22 mouse cellular contexts compared by ENCODE assay signal in genomic region chr2:169761726-169762125, GRCm38 (mm10).
DNase-seq lines count a peak whose midpoint lies in the region; ATAC-seq and TF ChIP-seq lines count a peak whose summit lies in the region.
"Had no signal": no experiment of that assay in that cellular context is flagged by ENCODE, and none has a peak within 500 bp of the region (broad histone marks: within the 10 kb centered on the region; RNA-seq: fewer than 3 reads in every experiment).

No protein-coding gene starts in this region.

- H3K27ac ChIP-seq in heart, embryonic 10.5 days = peak overlapping the region; percentile 30; the same call in 1 of the 2 replicates
- no peak overlapping the region for H3K27ac ChIP-seq in hindbrain, embryonic 10.5 days
- no peak overlapping the region for H3K27ac ChIP-seq in hindbrain, embryonic 16.5 days (ENCODE audit: low read depth, low read length)
- H3K27ac ChIP-seq in ES-E14 (ENCODE audit: insufficient read depth, low read depth, low read length, poor library complexity, severe bottlenecking) = no peak overlapping the region
- H3K27ac ChIP-seq in embryonic facial prominence, embryonic 14.5 days (replicated peaks; ENCODE audit: low read depth, low read length) = no peak overlapping the region
- H3K27ac ChIP-seq: embryonic facial prominence, embryonic 15.5 days; hindbrain, embryonic 13.5 days; intestine, embryonic 15.5 days had no signal

- WGBS in heart, embryonic 10.5 days = 31% methylated on average over 3 of the region's 3 CpGs
- WGBS in hindbrain, embryonic 10.5 days = 44% methylated on average over 3 of the region's 3 CpGs
- 40% methylated on average over 3 of the region's 3 CpGs for WGBS in hindbrain, embryonic 16.5 days
- WGBS in embryonic facial prominence, embryonic 14.5 days = 26% methylated on average over 3 of the region's 3 CpGs

- H3K4me2 ChIP-seq in hindbrain, embryonic 16.5 days (ENCODE audit: low read length) = no peak overlapping the region
- no peak overlapping the region for H3K4me2 ChIP-seq in embryonic facial prominence, embryonic 14.5 days (ENCODE audit: low read depth, low read length)
- H3K4me2 ChIP-seq: embryonic facial prominence, embryonic 15.5 days; hindbrain, embryonic 13.5 days; intestine, embryonic 15.5 days had no signal

- no peaks in the 10 kb centered on the region for H3K36me3 ChIP-seq in heart, embryonic 10.5 days
- H3K36me3 ChIP-seq in hindbrain, embryonic 10.5 days = no peaks in the 10 kb centered on the region
- no peaks in the 10 kb centered on the region for H3K36me3 ChIP-seq in hindbrain, embryonic 16.5 days (ENCODE audit: control insufficient read depth, insufficient read depth, low read length)
- no peaks in the 10 kb centered on the region for H3K36me3 ChIP-seq in ES-E14 (ENCODE audit: control insufficient read depth, insufficient read depth, low read length, poor library complexity, severe bottlenecking)
- no peaks in the 10 kb centered on the region for H3K36me3 ChIP-seq in embryonic facial prominence, embryonic 14.5 days (ENCODE audit: control insufficient read depth, insufficient read depth, low read length)
- H3K36me3 ChIP-seq: embryonic facial prominence, embryonic 15.5 days; G1E; hindbrain, embryonic 13.5 days; intestine, embryonic 15.5 days had no signal

- no peaks in the 10 kb centered on the region for H3K9me3 ChIP-seq in heart, embryonic 10.5 days
- no peaks in the 10 kb centered on the region for H3K9me3 ChIP-seq in hindbrain, embryonic 10.5 days
- no peaks in the 10 kb centered on the region for H3K9me3 ChIP-seq in hindbrain, embryonic 16.5 days (ENCODE audit: control insufficient read depth, low read length)
- no peaks in the 10 kb centered on the region for H3K9me3 ChIP-seq in ES-E14 (ENCODE audit: control insufficient read depth, insufficient read depth, low read depth, low read length)
- H3K9me3 ChIP-seq in embryonic facial prominence, embryonic 14.5 days (ENCODE audit: control insufficient read depth, low read length) = no peaks in the 10 kb centered on the region
- H3K9me3 ChIP-seq: embryonic facial prominence, embryonic 15.5 days; hindbrain, embryonic 13.5 days; intestine, embryonic 15.5 days had no signal

- DNase-seq in heart, embryonic 10.5 days (ENCODE audit: low spot score) = no peak
- DNase-seq in heart, postnatal 25 days (ENCODE audit: low spot score) = no peak
- peak; percentile 13 for DNase-seq in hindbrain, embryonic 10.5 days (ENCODE audit: low spot score)
- peak; percentile 33 for DNase-seq in ES-E14 (ENCODE audit: low read depth, low spot score)
- DNase-seq in embryonic facial prominence, embryonic 14.5 days (ENCODE audit: low spot score) = peak; percentile 31
- no peak for DNase-seq in c-Kit-positive CD71-positive TER-119-positive erythroid progenitor cells, embryonic 14.5 days (ENCODE audit: low spot score)
- DNase-seq: adrenal gland, postnatal 14 days; cerebellum, adult 2 months; cerebellum, postnatal 10 days; embryo, embryonic 11 days; gastrocnemius, postnatal 10 days; heart, postnatal 4 days; kidney, adult 18-20 months had no signal

- ATAC-seq in hindbrain, embryonic 16.5 days = no peak
- ATAC-seq in embryonic facial prominence, embryonic 14.5 days (ENCODE audit: low read depth) = peak; percentile 51; the same call in 1 of the 2 replicates
- ATAC-seq: activated CD4-positive, CD25-positive, alpha-beta regulatory T cell, adult 4 months; forebrain, embryonic 16.5 days; intestine, embryonic 15.5 days had no signal

- in situ Hi-C loops in ES-E14 (cut with MboI; ENCODE audit: low sequenced_read_pairs in 2 of 2, unreplicated experiment in 2 of 2) = no loop called here

- no peak overlapping the region for H3K4me3 ChIP-seq in heart, embryonic 10.5 days
- H3K4me3 ChIP-seq in hindbrain, embryonic 10.5 days = no peak overlapping the region
- H3K4me3 ChIP-seq in hindbrain, embryonic 16.5 days (ENCODE audit: low read length) = no peak overlapping the region
- peak overlapping the region in 1 of 2 experiments; percentile 56; a peak in 2 of 4 replicates for H3K4me3 ChIP-seq in ES-E14 (ENCODE audit: insufficient read depth in 1 of 2, low read depth in 1 of 2, low read length in 2 of 2, poor library complexity in 1 of 2, severe bottlenecking in 1 of 2)
- no peak overlapping the region for H3K4me3 ChIP-seq in embryonic facial prominence, embryonic 14.5 days (ENCODE audit: low read depth, low read length)
- H3K4me3 ChIP-seq: embryonic facial prominence, embryonic 15.5 days; erythroblast, embryonic 14.5 days; hindbrain, embryonic 13.5 days; intestine, embryonic 15.5 days had no signal

- peaks cover 24% of the 10 kb centered on the region for H3K4me1 ChIP-seq in heart, embryonic 10.5 days
- H3K4me1 ChIP-seq in hindbrain, embryonic 10.5 days (replicated peaks) = no peaks in the 10 kb centered on the region
- H3K4me1 ChIP-seq in hindbrain, embryonic 16.5 days (ENCODE audit: control insufficient read depth, insufficient read depth, low read depth, low read length) = no peaks in the 10 kb centered on the region
- 0 out of 4 replicates have a peak, but pooled peaks cover 0 to 3% of the 10 kb centered on the region in 2 experiments for H3K4me1 ChIP-seq in ES-E14 (ENCODE audit: control insufficient read depth in 2 of 2, insufficient read depth in 2 of 2, low read length in 2 of 2, poor library complexity in 1 of 2)
- H3K4me1 ChIP-seq in embryonic facial prominence, embryonic 14.5 days (ENCODE audit: control insufficient read depth, insufficient read depth, low read length) = 0 out of 2 replicates have a peak, but pooled peaks cover 4% of the 10 kb centered on the region

- no peaks in the 10 kb centered on the region for H3K27me3 ChIP-seq in heart, embryonic 10.5 days (ENCODE audit: insufficient read depth, poor library complexity, severe bottlenecking)
- no peaks in the 10 kb centered on the region for H3K27me3 ChIP-seq in hindbrain, embryonic 10.5 days (ENCODE audit: insufficient read depth, poor library complexity, severe bottlenecking)
- H3K27me3 ChIP-seq in hindbrain, embryonic 16.5 days (replicated peaks; ENCODE audit: control insufficient read depth, insufficient read depth, low read length) = no peaks in the 10 kb centered on the region
- no peaks in the 10 kb centered on the region for H3K27me3 ChIP-seq in embryonic facial prominence, embryonic 14.5 days (replicated peaks; ENCODE audit: control insufficient read depth, insufficient read depth, low read length)
- H3K27me3 ChIP-seq: CH12.LX; embryonic facial prominence, embryonic 15.5 days; hindbrain, embryonic 13.5 days; intestine, embryonic 15.5 days had no signal

- intact Hi-C loops in heart, postnatal 25 days (cut with DNase I) = no loop called here

- no peak overlapping the region for H3K9ac ChIP-seq in hindbrain, embryonic 16.5 days (ENCODE audit: low read depth, low read length)
- H3K9ac ChIP-seq in ES-E14 (ENCODE audit: insufficient read depth, low read depth, low read length, poor library complexity, severe bottlenecking) = no peak overlapping the region
- H3K9ac ChIP-seq in embryonic facial prominence, embryonic 14.5 days (ENCODE audit: low read depth, low read length) = no peak overlapping the region
- H3K9ac ChIP-seq: embryonic facial prominence, embryonic 15.5 days; hindbrain, embryonic 13.5 days; intestine, embryonic 15.5 days had no signal

TF ChIP-seq in ES-E14, 5 proteins besides CTCF, POLR2A, EP300 and RAD21:
- TF ChIP-seq CHD2 (IDR thresholded peaks at IDR 0.05; ENCODE audit: low read depth, low read length) (peak; percentile 66; the same call in 1 of the 2 replicates), ZC3H11A (IDR thresholded peaks at IDR 0.05; ENCODE audit: borderline replicate concordance, low read depth, low read length) (no peak)

Comparison
In these comparisons a context has a peak if more than half of its experiments do, and no peak if none do; other contexts are left out.
1. DNase-seq: peak in hindbrain, embryonic 10.5 days (single experiment), ES-E14 (single experiment) and embryonic facial prominence, embryonic 14.5 days (single experiment); none in heart, embryonic 10.5 days (single experiment), heart, postnatal 25 days (single experiment) and c-Kit-positive CD71-positive TER-119-positive erythroid progenitor cells, embryonic 14.5 days (single experiment).